Mouse (Mus musculus) cortical plate, adult 2 months (tissue): Measurements from ENCODE around the gene Ntpcr. TPM values are rescaled to one million over a fixed set of nuclear protein-coding genes. Genes with fewer than 3 reads are reported as not detected.

Source experiments
- H3K27ac ChIP-seq: fragments of 200-500 bp; 2 replicates; pipeline ENCODE4 v1.5.1; 2012; ENCODE audit warnings: low read length, control low read depth, inconsistent platforms; ENCODE audit not compliant: insufficient read depth
- H3K4me1 ChIP-seq: fragments of 200-500 bp; 2 replicates; pipeline ENCODE4 v1.6.1; 2011; ENCODE audit warnings: low read length; ENCODE audit not compliant: control insufficient read depth, insufficient read depth
- H3K4me3 ChIP-seq: fragments of 200-500 bp; 2 replicates; pipeline ENCODE4 v1.5.1; 2011; ENCODE audit warnings: mild to moderate bottlenecking, low read length, control low read depth; ENCODE audit not compliant: insufficient read depth
- CTCF ChIP-seq: fragments of 200-500 bp; IDR thresholded peaks from 2 replicates; pipeline ENCODE4 v1.5.1; 2011; ENCODE audit warnings: mild to moderate bottlenecking, control low read depth, low read length; ENCODE audit not compliant: insufficient read depth; ENCODE audit errors: extremely low read depth
- POLR2A ChIP-seq: fragments of 200-500 bp; IDR thresholded peaks from 2 replicates; pipeline ENCODE4 v1.6.1; 2011; ENCODE audit warnings: mild to moderate bottlenecking, low read length, control low read depth; ENCODE audit not compliant: insufficient read depth; ENCODE audit errors: extremely low read depth
- polyA plus RNA-seq: library from polyadenylated mRNA; depleted of rRNA; stranded (reverse); fragments of >200 nt; gene quantifications from 2 replicates; pipeline ENCODE4 v1.2.3, GENCODE M21; 2012; rRNA removed

Ntpcr gene
- polyA plus RNA-seq, 1 experiment: 58.5 TPM

DNA sequence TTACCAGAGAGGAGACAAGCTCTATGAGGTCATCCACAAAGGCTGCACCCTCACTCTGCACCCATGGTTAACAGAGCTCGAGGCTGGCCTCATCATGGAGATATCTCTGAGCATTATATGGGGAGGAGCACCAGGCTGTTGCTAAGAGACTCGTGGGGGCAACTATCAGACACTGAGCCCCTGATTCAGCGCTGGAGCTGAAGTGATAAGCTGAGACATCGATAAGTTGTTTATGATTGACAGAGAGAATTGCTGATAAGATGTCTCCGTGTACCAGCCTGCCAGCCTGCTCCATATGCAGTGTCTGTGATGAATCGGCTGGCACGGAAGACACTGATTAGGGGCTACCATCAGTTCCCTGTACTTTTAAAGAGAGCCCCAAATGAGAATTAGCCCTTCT, 57.1 kb downstream of the Ntpcr start:
- H3K4me3 ChIP-seq: no peak overlapping the region
- no peaks in the 10 kb centered on the region; the same call in 1 of the 2 replicates for H3K4me1 ChIP-seq
- TF ChIP-seq POLR2A: no peak
- no peak for TF ChIP-seq CTCF
- no peak overlapping the region for H3K27ac ChIP-seq

- Histone ChIP-seq H3K4me1 (no peaks in the 10 kb centered on the region), H3K4me3 (no peak overlapping the region), H3K27ac (no peak overlapping the region)
- no peak for TF ChIP-seq POLR2A
- TF ChIP-seq CTCF: no peak
Measured at GRCm38 (mm10) chr8:125792816-125793455, 63.2 kb downstream of the Ntpcr start.

- Histone ChIP-seq H3K4me3 (no peak overlapping the region), H3K27ac (no peak overlapping the region), H3K4me1 (no peaks in the 10 kb centered on the region)
- no peak for TF ChIP-seq CTCF
- no peak for TF ChIP-seq POLR2A
Measured at GRCm38 (mm10) chr8:125795341-125795740, 65.6 kb downstream of the Ntpcr start.

DNA sequence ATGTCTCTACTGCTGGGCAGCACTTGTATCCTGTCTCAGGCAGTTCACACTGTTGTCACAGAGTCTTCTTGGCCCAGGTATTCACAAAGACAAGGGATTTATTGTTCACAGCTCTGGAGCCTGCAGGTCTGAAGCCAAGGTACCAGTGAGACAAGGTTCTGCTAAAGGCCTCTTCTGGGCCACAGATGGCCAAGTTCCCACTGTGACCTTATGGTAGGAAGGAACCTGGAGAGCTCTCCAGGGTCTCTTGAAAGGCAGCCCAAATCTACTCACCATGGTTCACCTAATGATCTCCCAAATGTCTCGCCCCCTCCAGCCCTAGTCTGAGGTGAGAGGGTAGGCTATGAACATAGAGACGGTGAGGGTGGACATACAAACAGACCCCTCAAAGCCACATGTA, 67.2 kb downstream of the Ntpcr start:
- TF ChIP-seq POLR2A: no peak
- no peak for TF ChIP-seq CTCF
- Histone ChIP-seq H3K4me3 (no peak overlapping the region), H3K27ac (no peak overlapping the region), H3K4me1 (no peaks in the 10 kb centered on the region)

Other genes starting within 250 kb of the Ntpcr start
- gene Sipa1l2, start 160.2 kb upstream of the Ntpcr start, polyA plus RNA-seq: 22.7 and 26.5 TPM in 2 replicates
- gene Map10, start 60.1 kb upstream of the Ntpcr start, polyA plus RNA-seq: 2.1 and 2.5 TPM in 2 replicates
- 54.4 and 57.8 TPM in 2 replicates for gene Pcnx2, start 168.4 kb downstream of the Ntpcr start, polyA plus RNA-seq
- 2.4 and 2.5 TPM in 2 replicates for gene Map3k21, start 180.5 kb downstream of the Ntpcr start, polyA plus RNA-seq